Mouse (Mus musculus) 3134 (cell line): ENCODE data around the gene Agtpbp1.
A peak's percentile ranks its signal among the peaks of the same experiment; 100 is the strongest.
"Not testable (repeated sequence)": the region's sequence is repeated elsewhere in the genome, so short reads cannot be mapped to it uniquely, and the experiment has no call there.

ENCODE experiments used
- DNase-seq: peaks from one replicate; pipeline ENCODE4 v3.0.0-alpha.2; 2011; ENCODE audit warnings: low spot score; ENCODE audit not compliant: insufficient read length; ENCODE audit errors: extremely low read depth

The Agtpbp1 gene

DNA sequence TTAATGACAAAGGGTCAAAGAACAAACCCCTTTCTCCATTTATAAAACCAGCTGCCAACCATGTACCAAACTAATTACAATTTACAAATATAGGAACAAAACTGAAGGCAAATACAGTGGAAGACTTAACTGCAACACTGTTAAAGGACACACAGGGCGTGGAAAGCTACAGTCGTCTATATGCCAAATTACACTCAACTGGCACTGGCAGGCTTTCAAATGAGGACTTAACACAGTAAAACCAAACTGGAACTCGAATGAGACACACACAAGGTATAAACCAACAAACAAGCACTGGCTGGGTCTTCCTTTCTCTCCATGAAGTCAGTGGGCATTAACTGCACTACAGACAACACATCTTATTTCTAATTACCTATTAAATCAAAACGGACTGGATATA is 94.3 kb downstream of the Agtpbp1 start:
- DNase-seq, result no peak

DNA sequence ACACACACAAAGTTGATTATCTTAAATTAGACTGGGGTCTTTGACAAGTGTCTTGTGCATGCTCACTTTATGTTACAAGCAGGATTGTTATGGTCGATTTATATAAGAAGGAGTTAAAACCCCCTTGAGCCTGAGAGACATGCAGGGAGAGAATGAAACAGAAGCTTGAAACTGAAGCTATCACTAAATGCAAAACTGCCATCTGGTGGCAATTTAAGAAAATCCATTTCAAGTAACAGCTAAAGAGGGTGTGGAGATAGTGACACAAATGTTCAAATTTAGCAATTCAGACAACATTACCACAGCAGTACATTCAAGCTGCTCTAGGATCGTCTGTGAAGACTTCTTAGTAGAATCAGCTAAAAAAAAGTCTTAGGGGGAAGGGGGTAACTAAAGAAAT is 95.9 kb downstream of the Agtpbp1 start:
- DNase-seq, result no peak

DNA sequence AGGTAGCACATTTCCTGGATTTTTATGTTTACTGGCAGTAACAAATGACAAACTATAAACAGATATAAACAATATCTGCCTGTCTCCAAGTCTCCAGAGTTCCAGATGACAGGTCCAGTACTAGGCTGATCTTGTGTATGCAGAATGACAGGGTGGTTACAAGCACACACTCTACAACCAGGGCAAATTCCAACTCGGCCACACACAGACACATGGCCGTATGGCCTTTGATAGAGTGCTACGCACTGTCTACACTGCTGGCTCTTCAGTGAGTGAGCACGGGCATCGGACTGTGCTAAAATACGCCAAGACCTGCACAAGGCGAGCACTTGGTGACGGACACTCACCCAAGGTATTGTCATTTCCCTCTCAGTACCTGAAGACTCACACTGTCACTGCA is 97.7 kb downstream of the Agtpbp1 start:
- no peak for DNase-seq

DNA sequence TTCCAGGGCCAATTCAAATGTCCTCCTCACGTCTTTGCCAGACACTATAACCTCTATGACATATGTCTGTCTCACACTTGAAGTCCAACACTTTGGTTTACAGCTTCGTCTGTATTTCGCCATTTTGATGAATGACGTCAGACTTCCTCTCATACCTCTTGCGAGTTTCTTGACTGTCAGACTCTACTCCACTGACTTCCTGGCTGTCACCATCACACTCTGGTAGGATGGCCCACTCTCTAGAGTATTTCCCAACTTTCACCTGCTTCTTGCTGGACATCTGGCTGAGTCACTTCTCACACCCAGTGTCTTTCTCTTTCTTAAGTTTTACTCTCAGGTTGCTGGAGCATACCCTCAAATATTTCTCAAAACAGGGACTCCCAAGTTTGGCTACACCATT is 98.8 kb downstream of the Agtpbp1 start:
- DNase-seq, result no peak

DNA sequence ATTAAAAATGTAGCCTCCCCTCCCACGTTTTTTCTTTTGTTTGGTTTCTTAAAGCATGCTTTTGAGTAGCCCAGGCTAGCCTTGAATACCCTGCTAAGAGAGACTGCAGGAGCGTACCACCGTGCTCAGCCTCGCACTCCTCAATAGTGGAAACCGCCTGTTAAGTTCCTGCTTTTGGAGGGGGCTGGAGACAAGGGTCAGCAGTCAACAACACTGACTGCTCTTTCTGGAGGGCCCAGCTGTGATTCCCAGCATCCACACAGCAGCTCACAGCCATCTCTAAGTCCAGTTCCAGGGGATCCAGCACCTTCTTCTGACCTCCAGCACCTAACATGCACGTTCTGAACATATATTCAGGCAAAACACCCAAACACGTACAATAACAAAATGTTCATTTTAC is 99.6 kb downstream of the Agtpbp1 start:
- no peak for DNase-seq

DNA sequence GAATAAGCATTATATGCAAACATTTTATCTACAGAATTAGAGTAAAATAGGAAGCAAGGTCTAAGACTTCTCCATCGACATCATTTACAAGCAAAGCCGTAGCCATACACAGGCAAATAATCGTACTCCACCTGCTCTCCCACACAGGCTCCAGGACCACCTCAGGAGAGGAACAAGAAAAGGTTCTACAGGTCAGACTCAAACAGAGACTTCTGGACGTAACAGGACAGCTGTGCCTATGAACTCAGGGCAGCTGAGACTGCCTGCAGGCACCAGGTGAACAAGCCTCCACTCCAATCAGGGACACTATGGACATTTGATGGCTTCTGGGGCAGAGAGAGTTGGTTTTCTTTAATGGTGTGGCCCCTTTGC is 103.6 kb downstream of the Agtpbp1 start:
- DNase-seq, result no peak

DNA sequence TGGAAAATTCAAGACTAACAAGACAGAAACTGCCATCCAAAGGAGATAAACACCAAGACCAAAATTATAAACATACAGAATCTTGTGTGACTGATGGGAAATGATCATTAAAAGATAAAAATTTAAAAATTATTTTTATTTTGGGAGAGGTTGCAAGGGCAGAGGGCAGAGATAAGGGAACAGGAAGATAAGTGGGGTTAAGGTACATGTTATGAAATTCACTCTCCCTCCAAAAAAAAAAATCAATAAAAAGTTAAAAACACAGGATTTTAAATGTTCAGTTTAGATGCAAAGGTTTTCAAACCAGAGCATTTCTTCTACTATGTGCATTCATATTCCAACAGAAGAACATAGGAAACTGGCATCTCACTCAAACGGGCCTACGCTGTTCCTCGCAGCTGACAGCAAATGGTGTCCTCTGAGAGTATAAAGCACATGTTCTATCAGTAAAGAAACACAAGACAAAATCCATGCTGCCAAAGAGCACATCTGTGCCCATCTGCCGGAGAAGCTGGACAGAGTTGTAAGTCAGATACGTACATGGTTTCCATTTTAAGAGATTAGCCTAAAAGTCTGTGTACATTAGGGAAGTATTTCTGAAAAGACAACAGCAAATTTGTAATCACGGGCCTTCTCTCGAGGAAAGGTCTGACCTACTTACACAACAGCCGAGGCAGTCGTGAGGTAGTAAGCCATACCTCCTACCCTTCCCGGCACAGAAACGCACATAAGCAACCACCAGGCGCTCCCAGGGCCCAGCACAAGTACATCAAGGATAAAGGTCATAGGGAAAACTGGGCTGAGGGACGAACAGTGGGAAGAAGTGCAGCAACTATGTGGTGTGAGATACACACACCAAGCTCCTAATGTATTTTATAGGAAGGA is 104.2 kb downstream of the Agtpbp1 start:
- DNase-seq, result no peak

DNA sequence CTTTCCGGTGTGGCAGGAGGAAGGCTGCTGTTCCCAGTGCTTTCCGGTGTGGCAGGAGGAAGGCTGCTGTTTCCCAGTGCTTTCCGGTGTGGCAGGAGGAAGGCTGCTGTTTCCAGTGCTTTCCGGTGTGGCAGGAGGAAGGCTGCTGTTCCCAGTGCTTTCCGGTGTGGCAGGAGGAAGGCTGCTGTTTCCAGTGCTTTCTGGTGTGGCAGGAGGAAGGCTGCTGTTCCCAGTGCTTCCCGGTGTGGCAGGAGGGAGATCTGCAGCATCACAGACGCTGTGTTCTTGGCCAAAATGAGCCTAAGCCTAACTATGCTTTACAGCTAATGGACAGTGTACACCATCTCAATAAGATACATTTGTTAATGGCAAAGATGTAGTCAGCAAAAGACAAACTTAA is 107.1 kb downstream of the Agtpbp1 start:
- DNase-seq, result not testable (repeated sequence)

DNA sequence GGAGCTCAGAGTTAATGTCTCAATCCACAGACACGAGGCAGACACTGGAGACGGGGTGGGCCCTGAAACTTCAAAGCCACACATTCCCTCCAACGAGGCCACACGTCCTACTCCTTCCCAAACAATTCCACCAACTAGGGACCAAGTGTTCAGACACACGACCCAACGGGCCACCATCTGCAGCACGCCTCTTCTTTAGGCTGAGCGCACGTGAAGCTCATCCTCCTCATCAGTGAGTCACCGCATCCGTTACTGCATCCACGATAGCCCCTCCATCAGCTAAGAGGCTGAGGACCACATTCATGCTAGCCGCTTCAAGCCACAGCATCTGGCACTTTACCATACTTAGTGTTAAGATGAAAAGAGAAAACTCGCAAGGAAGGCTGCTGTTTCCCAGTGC is 107.6 kb downstream of the Agtpbp1 start:
- DNase-seq, result no peak

DNA sequence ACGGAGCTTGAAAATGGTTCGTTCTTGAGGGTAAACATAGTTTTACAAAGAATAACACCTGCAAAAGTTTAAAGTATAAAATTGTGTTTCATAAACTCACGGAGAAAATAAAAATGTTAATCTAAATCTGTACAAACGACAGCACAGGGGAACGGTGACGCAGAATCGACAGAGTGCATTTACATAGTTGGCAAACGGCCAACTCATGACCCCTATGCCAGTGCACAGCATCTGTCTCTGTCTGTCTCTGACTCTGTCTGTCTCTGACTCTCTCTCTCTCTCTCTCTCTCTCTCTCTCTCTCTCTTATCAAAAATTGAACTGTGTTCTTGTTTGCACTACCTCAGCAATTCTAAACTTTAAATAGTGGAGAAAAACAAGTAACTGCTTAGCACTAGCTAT is 110.1 kb downstream of the Agtpbp1 start:
- DNase-seq, result no peak

DNA sequence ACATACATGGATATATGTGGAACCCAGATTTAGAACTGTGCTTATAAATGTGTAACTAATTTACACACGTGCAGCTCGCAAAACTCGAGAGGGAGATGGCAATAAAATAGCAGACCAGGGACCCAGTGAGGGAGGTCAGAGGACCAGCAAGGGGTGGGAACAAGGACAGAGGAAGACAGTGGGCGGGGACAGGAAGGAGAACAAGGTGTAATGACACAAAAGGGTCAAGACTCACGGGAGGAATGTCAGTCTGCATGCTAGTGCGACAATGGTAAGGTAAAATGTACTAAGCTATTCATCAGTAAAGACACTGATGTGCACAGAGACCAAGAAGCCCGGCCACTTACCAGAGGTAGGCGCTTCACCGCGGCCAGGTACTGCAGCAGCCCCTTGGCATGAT is 111.7 kb downstream of the Agtpbp1 start:
- DNase-seq, result no peak

DNA sequence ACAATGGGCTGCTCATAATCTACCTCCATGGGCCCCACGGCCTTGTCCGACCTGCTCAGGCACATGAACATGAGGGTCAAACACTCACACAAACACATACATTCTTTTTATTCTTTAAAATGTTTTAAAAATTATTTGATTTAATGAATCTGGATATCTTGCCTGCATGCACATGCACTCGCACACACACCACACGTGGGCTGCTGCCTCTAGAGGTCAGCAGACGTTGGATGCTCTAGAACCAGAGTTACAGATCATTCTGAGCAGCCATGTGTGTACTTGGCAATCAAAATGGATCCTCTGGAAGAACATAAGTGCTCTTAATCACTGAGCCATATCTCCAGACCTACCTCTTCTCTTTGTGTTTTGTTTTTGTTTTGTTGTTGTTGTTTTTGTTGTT is 112.8 kb downstream of the Agtpbp1 start:
- DNase-seq, result no peak

DNA sequence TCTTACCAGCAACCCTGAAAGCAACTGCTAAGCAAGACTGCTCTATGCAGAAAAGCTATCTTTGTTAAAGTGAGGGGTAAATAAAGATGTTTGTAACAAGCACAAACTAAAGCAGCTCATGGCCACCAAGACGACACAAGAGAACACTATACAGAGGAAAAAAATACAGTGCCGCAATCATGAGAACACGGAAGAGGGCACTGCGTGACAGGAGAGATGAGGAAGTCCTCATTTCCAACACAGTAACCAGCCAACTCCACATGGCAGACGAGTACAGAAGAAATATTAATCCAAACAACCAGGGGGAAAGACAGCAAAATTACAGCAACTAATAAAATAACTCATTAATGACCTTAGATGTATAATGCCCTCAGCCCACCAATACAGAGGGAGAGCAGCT is 115.3 kb downstream of the Agtpbp1 start:
- DNase-seq, result no peak

DNA sequence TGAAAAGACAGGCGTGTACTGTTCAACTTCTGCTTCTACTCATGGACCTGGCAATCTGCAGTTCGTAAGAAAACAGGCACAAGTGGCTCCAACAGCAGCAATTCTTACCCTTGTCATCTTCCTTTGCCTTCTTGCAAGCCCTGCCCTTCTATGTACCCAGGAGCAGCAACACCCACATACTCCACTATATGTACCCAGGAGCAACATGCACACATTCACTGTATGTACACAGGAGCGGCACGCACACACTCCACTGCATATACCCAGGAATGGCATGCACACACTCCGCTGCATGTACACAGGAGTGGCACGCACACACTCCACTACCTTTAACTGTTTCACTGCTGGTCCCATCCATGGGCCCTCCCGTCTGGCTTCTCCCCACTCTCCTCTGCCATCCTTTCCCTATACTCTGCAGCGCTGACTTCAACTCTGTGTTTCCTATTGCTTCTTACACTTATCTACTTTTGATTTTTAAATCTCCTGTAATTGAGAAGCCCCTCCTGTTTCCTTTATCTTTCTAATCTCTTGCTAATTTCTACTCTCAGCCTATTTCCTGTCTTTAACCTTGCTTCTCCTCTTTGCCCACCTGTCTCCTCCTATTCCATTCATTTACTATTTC is 116.7 kb downstream of the Agtpbp1 start:
- DNase-seq, result no peak

DNA sequence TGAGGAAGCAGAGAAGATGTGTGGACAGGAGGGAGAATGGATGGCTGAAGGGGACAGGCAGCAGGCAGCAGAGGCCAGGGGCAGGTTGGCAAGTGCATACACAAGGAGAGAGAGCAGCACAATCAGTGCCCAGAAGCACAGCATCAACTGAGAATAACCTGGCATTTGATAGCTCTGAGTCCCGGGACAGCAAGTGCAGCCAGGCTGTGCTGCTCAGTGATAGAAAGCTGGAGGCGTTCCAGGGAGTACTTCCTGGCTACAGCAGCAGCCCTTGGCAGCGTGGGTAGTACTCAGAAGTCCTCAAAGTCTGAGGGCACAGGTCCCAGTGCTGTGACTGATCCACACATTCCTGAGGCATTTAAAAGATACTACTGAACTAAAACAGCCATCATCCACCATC is 117.4 kb downstream of the Agtpbp1 start:
- peak; percentile 35 for DNase-seq

DNA sequence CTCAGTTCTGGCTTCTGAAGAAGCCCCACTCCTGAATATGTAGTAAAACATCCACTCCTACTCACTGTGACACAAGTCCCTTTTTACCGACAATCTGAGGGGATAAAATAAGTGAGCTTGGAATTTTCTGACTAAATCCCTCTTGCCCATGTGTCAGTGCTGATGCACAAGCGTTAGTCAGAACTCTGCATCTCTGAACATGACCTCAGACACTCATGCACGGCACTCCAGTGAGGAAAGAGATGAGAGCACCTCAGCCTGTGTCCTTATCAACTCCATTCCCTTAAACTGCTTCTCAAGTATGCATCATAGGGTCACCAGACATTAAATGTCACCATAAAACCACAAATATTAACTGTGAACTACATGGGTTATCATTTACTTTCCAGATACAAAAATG is 124.1 kb downstream of the Agtpbp1 start:
- no peak for DNase-seq

DNA sequence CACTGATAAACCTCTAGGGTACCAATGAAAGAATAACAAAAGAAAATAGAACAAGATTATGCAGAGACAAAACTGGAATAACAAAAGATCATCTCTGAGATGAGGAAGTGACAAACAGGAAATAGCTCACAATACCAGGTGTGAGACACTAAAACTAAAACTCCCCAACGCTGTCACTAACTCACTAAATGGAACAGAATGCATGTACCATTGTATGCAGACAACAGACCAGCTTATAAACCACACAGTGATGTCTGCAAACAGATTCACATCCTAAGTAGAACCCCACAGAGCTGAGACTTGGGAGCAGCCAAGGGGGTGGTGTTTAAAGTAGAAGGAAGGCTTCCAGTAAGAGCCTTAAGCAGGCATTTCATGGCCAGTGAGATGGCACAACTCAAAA is 128.8 kb downstream of the Agtpbp1 start:
- no peak for DNase-seq

DNA sequence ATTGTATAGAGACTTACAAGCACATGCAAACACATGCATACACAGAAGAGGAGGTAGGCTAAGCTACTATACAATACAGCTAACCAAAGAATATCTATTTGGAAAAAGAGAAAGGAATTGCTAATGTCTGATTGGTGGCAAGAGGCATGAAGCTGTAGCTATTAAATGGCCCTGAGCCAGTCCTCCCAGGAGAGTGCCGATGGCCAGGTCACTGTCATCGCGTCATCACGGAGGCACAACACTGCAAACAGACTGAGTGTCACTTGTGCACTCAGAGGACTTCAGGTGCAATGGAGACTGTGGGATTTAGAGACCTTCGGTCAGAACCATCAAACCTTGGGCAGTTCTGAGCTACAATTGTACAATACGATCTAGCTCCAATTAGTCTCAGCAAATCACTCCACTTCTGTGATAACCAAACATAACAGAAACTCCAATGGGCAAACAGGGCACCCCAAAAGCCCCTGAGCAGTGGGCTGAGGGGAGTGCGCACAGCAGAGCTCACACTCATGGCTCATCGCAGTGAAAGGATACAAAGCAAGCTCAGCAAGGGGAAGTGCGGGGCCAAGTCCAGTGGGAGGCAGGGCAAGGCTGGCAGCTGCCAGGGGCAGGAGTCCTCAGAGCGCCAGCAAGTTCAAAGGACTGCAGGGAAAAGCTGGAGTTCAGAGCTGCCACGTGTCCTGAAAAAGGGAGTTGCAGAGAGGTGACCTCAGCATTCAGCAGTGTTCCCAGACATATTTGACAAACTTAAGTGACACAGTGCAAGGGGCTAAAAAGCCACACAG is 130.8 kb downstream of the Agtpbp1 start:
- no peak for DNase-seq

DNA sequence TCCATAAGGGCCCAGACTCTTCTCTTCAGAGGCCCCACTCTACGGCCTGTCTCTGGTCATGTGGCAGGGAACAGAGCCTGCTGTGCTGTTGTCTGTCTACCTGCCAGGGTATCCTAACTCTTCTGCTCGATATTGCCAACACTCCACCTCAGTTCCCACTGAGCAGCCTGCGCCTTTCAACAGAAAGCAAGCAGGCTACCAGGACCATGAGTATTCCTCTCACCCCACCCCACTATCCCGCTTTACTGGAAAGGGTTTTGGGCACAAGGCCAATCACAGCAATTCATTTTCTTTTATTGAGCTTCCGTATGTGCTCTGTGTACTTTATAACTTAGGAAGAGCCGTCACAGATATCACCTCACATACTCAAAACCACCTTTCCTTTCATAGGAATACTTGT is 131.4 kb downstream of the Agtpbp1 start:
- DNase-seq, result no peak

DNA sequence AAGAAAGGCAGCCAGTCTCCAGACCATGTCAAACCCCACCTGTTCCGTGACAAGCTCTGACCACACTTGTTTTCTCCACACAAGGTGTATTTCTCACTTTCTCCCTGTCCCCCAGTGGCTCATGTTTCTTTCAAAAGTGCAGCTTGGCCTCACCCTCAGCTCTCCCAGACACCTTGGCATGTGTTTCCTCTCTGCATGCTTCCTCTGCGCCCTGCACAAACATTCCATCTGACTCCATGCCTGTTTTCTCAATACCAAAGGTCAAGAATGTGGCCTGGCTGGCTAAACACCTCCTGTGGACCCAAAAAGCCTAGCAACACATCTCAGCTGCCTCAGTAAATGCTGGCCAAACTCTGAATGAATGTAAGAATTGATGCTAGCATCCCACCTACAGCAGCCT is 132.0 kb downstream of the Agtpbp1 start:
- DNase-seq, result no peak

DNA sequence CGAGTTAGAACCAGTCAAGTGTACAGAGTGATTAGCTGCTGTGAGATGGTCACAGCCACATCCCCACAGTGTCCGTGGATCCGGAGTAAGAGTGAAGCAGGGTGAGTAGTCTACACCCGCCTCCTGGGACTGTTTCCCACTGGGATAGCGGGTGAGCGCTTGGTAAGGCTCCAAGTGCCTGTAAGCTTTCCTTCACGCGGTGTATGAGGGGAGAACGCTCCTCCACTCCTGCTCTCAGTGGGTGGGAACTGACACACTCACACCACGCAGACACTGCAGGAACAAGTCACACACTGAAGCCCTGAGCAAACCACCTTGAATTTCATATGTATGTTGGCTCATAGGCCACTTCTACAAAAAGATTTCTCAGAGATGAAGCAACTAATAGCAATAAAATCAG is 134.2 kb downstream of the Agtpbp1 start:
- DNase-seq, result no peak

DNA sequence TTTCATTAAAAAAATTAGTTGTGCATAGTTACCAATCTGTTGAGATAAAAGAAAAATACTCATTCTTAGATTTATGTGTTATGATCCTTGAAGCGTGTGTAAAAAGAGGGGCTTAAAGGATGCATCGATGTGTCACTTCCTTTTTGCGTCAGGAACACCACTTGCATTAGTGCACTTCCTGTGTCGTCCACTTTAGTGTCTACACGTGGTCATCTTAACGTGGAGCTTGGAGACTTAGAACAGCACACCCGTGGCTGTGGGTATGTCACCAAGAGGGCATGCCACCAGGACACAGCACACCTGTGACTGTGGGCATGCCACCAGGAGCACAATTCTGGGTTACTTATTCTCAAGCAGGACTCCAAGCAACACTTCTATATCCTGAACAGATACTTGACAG is 137.9 kb downstream of the Agtpbp1 start:
- no peak for DNase-seq
